Mouse (Mus musculus) kidney, postnatal 0 days (tissue): ENCODE data around the gene Mast3. TPM values are rescaled to one million over a fixed set of nuclear protein-coding genes. Genes with fewer than 3 reads are reported as not detected.

Experiments
- ATAC-seq: fragments of 200-750 bp; cut with Nextera tagmentation; replicated peaks from 2 replicates; pipeline ENCODE4 v1.8.0; 2017; ENCODE audit warnings: low read depth, moderate number of reproducible peaks, moderate TSS enrichment, moderate library complexity; ENCODE audit not compliant: low FRiP score
- DNase-seq: peaks from one replicate; pipeline ENCODE4 v3.0.0-alpha.2; 2016; ENCODE audit warnings: low spot score
- H3K27ac ChIP-seq: fragments of 300-500 bp; sonication (generic); 2 replicates; pipeline ENCODE4 v1.5.1; 2014; ENCODE audit warnings: mild to moderate bottlenecking
- H3K27me3 ChIP-seq: fragments of 300-500 bp; sonication (generic); 2 replicates; pipeline ENCODE4 v1.6.1; 2014; ENCODE audit warnings: low read length, mixed read lengths; ENCODE audit not compliant: insufficient read depth
- H3K36me3 ChIP-seq: fragments of 300-500 bp; sonication (generic); 2 replicates; pipeline ENCODE4 v1.6.1; 2014; ENCODE audit warnings: low read length, mixed read lengths; ENCODE audit not compliant: insufficient read depth
- H3K4me1 ChIP-seq: fragments of 300-500 bp; sonication (generic); replicated peaks from 2 replicates; pipeline ENCODE4 v1.6.1; 2014; ENCODE audit warnings: antibody characterized with exemption, low read length, mixed read lengths; ENCODE audit not compliant: insufficient read depth
- H3K4me2 ChIP-seq: fragments of 300-500 bp; sonication (generic); 2 replicates; pipeline ENCODE4 v1.6.1; 2014; ENCODE audit warnings: mild to moderate bottlenecking, low read length, moderate library complexity, mixed read lengths
- H3K4me3 ChIP-seq: fragments of 300-500 bp; sonication (generic); replicated peaks from 2 replicates; pipeline ENCODE4 v1.5.1; 2014; ENCODE audit warnings: low read depth, low read length
- H3K9ac ChIP-seq: fragments of 300-500 bp; sonication (generic); 2 replicates; pipeline ENCODE4 v1.6.1; 2014; ENCODE audit warnings: low read depth, low read length
- H3K9me3 ChIP-seq: fragments of 300-500 bp; sonication (generic); replicated peaks from 2 replicates; pipeline ENCODE4 v1.6.1; 2016; ENCODE audit warnings: low read length, inconsistent platforms, mixed read lengths
- CTCF ChIP-seq: IDR thresholded peaks from 2 replicates; pipeline ENCODE4 v1.5.1; 2016; ENCODE audit warnings: antibody characterized with exemption, low read depth, mild to moderate bottlenecking, moderate library complexity
- WGBS: fragments of 180-500 bp; shearing (Covaris S2); extraction: QIAGEN DNeasy Blood & Tissue Kit; methylation state at CpG from one replicate; pipeline ENCODE4 v1.1.7; 2014; 5-methylcytosine and 5-hydroxymethylcytosine counted together
- polyA plus RNA-seq: library from polyadenylated mRNA; unstranded; fragments of >200 nt; fragmentation: Nextera tagmentation; extraction: Ambion mirVana; gene quantifications from 2 replicates; pipeline ENCODE4 v1.2.1, GENCODE M21; 2015

The Mast3 gene
- polyA plus RNA-seq, 1 experiment from 2014 or later: 10.2 TPM

GRCm38 (mm10) chr8:70748246-70749096 is 56.4 kb downstream of the Mast3 start:
- 0 out of 2 replicates have a peak, but pooled peaks cover 3% of the 10 kb centered on the region for H3K27me3 ChIP-seq
- no peak for DNase-seq

GRCm38 (mm10) chr8:70747211-70747890 is 57.5 kb downstream of the Mast3 start:
- Histone ChIP-seq H3K4me1 (peaks cover 22% of the 10 kb centered on the region; the same call in 1 of the 2 replicates), H3K4me2 (no peak overlapping the region), H3K27me3 (0 out of 2 replicates have a peak, but pooled peaks cover 6% of the 10 kb centered on the region), H3K4me3 (no peak overlapping the region), H3K36me3 (no peaks in the 10 kb centered on the region), H3K27ac (no peak overlapping the region), H3K9ac (no peak overlapping the region), H3K9me3 (no peaks in the 10 kb centered on the region)
- DNase-seq (no peak), ATAC-seq (no peak)
- no peak for TF ChIP-seq CTCF
- 72% methylated on average over 18 of the region's 18 CpGs for WGBS

More at GRCm38 (mm10) chr8:70748246-70749096, 56.4 kb downstream of the Mast3 start:
- H3K4me2 ChIP-seq: no peak overlapping the region
- peaks cover 25% of the 10 kb centered on the region; the same call in 1 of the 2 replicates for H3K4me1 ChIP-seq
- no peak overlapping the region for H3K9ac ChIP-seq
- TF ChIP-seq CTCF: no peak
- WGBS: 87% methylated on average over 23 of the region's 23 CpGs
- no peaks in the 10 kb centered on the region for H3K9me3 ChIP-seq
- no peak overlapping the region for H3K4me3 ChIP-seq
- ATAC-seq: no peak
- no peaks in the 10 kb centered on the region for H3K36me3 ChIP-seq
- H3K27ac ChIP-seq: no peak overlapping the region

- WGBS: 51% methylated on average over 9 of the region's 9 CpGs
- Histone ChIP-seq H3K9ac (no peak overlapping the region), H3K4me2 (no peak overlapping the region), H3K4me1 (0 out of 2 replicates have a peak, but pooled peaks cover 20% of the 10 kb centered on the region), H3K4me3 (no peak overlapping the region), H3K36me3 (no peaks in the 10 kb centered on the region), H3K27ac (no peak overlapping the region), H3K27me3 (0 out of 2 replicates have a peak, but pooled peaks cover 6% of the 10 kb centered on the region), H3K9me3 (no peaks in the 10 kb centered on the region)
- TF ChIP-seq CTCF: no peak
- DNase-seq (no peak), ATAC-seq (no peak)
These were observed 58.2 kb downstream of the Mast3 start for GRCm38 (mm10) chr8:70746676-70747075.

GRCm38 (mm10) chr8:70745691-70746220 is 59.1 kb downstream of the Mast3 start:
- H3K36me3 ChIP-seq: no peaks in the 10 kb centered on the region
- H3K27me3 ChIP-seq: 0 out of 2 replicates have a peak, but pooled peaks cover 6% of the 10 kb centered on the region
- H3K9me3 ChIP-seq: no peaks in the 10 kb centered on the region
- H3K4me2 ChIP-seq: no peak overlapping the region
- ATAC-seq (0 out of 2 replicates have a peak, but pooled peaks have one; percentile 12), DNase-seq (no peak)
- 0 out of 2 replicates have a peak, but pooled peaks cover 20% of the 10 kb centered on the region for H3K4me1 ChIP-seq
- H3K4me3 ChIP-seq: no peak overlapping the region
- H3K27ac ChIP-seq: no peak overlapping the region
- 58% methylated on average over 19 of the region's 19 CpGs for WGBS
- no peak overlapping the region for H3K9ac ChIP-seq
- TF ChIP-seq CTCF: no peak

- WGBS: 53% methylated on average over 11 of the region's 11 CpGs
- Histone ChIP-seq H3K4me3 (no peak overlapping the region), H3K9ac (no peak overlapping the region), H3K4me1 (0 out of 2 replicates have a peak, but pooled peaks cover 20% of the 10 kb centered on the region), H3K4me2 (peak overlapping the region; percentile 42; the same call in 1 of the 2 replicates), H3K27ac (no peak overlapping the region), H3K27me3 (0 out of 2 replicates have a peak, but pooled peaks cover 6% of the 10 kb centered on the region), H3K9me3 (no peaks in the 10 kb centered on the region), H3K36me3 (no peaks in the 10 kb centered on the region)
- DNase-seq: no peak
- TF ChIP-seq CTCF: no peak
- ATAC-seq: no peak
These were observed 60.0 kb downstream of the Mast3 start for GRCm38 (mm10) chr8:70744806-70745205.
